Mouse (Mus musculus) brain, embryonic 14.5 days (tissue): ENCODE measurements around the gene Apoa1. TPM values are rescaled to one million over a fixed set of nuclear protein-coding genes. Genes with fewer than 3 reads are reported as not detected.
A peak's percentile ranks its signal among the peaks of the same experiment; 100 is the strongest.

Source experiments
- DNase-seq: peaks from one replicate; pipeline ENCODE4 v3.0.0-alpha.2; 2011; ENCODE audit warnings: low read depth
- CTCF ChIP-seq: fragments of 200-500 bp; IDR thresholded peaks from 2 replicates; pipeline ENCODE4 v1.5.1; 2012; ENCODE audit warnings: inconsistent platforms, mild to moderate bottlenecking, moderate library complexity, borderline replicate concordance; ENCODE audit not compliant: insufficient read depth, insufficient read length; ENCODE audit errors: extremely low read depth
- POLR2A ChIP-seq: fragments of 200-500 bp; IDR thresholded peaks from 2 replicates; pipeline ENCODE4 v1.6.1; 2012; ENCODE audit warnings: mild to moderate bottlenecking, inconsistent platforms, borderline replicate concordance; ENCODE audit not compliant: poor library complexity, insufficient read depth, insufficient read length, severe bottlenecking; ENCODE audit errors: extremely low read depth
- polyA plus RNA-seq: library from polyadenylated mRNA; depleted of rRNA; stranded (reverse); fragments of >200 nt; gene quantifications from 2 replicates; pipeline ENCODE4 v1.2.3, GENCODE M21; 2012; rRNA removed

The Apoa1 gene
- polyA plus RNA-seq, 1 experiment, result 3.0 TPM

- TF ChIP-seq CTCF (no peak), POLR2A (no peak)
- DNase-seq, result no peak
These were observed 32.8 kb downstream of the Apoa1 start for GRCm38 (mm10) chr9:46261131-46261530.

DNA sequence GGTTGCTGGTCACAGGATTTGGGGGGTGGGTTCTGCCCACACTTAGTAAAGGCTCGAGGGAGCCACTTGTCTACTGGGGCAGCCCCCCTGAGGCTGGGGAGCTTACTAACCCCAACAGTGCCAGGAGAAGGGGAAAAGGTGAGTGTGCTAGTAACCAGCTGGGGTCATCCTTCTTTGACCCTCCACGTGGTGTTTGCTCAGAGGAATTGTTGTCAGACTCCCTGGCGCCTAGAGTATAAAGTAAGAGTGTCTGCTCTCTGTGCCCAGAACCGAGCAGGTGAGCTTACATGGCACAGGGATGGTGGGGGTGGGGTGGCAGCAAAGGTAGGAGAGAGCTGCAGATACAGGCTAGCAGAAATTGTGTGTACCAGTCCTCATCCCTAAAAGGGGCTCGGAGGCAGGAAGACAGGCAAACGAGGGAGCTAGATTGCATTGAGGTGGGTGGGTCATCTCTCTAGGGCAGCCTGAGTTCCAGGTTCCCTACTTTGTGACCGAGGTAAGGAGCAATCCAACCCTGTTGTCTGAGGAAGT lies 40.0 kb downstream of the Apoa1 start, which contains the start of gene Apoa5:
Apoa5 (plus strand) TSS at position 291 of the 531 bp plus-strand sequence.
- DNase-seq, result no peak
- TF ChIP-seq CTCF (no peak), POLR2A (no peak)

- DNase-seq, result no peak
- TF ChIP-seq POLR2A, result no peak
- TF ChIP-seq CTCF, result no peak
These were observed 40.7 kb downstream of the Apoa1 start for GRCm38 (mm10) chr9:46269125-46269524.

DNA sequence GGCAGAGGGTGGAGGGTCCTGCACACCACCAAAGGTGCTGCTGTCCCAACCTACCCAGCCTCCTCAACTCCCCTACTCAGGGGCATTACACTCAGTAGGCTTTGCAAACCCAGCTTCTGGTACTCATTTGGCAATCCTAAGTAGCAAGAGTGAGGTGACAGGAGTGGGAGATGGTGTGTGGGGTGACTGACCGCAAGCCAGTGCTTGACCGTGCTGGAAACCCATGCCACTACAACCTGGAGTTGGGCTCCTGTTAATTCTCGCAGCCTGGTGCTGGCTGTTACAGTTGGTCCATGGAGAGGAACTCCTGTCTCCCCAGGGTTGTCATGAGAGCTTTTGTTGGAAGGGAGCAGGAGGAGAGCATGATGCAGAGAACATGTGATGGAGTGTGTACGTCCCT lies 42.4 kb downstream of the Apoa1 start:
- DNase-seq, result no peak
- TF ChIP-seq CTCF (no peak), POLR2A (no peak)

DNA sequence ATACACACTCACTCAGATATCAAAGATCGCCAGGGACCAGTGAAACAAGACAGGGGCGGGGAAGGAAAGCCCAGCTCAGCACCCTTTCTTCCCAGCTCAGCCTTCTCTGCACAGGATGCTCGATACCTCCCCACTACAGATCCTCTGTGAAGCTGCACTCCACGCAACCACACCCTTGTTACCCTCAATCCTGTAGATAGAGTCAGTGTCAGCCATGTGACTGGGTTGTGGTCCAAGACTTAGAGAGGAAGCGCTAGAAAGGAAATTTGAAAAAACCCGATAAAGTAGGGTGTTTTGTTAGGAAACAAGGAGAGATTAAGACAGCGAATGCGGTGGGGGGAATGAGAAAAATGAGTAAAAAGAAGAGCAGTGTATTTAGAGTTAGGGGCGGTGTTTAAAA lies 43.7 kb downstream of the Apoa1 start:
- no peak for DNase-seq

GRCm38 (mm10) chr9:46272677-46273454 lies 44.5 kb downstream of the Apoa1 start, which contains the start of gene Zpr1:
Gene Zpr1 (plus strand): TSS chr9:46273064.
- DNase-seq, result peak; percentile 98
- TF ChIP-seq POLR2A (peak; percentile 70), CTCF (peak; percentile 41; the same call in 1 of the 2 replicates)

More for the DNA sequence above, 43.7 kb downstream of the Apoa1 start:
- TF ChIP-seq POLR2A, result no peak
- no peak for TF ChIP-seq CTCF

- no peak for DNase-seq
- TF ChIP-seq POLR2A, result no peak
- no peak for TF ChIP-seq CTCF
These were observed 46.1 kb downstream of the Apoa1 start for GRCm38 (mm10) chr9:46274494-46274893.

Other genes with a start within 250 kb of the Apoa1 start
- 126 and 166 TPM in 2 replicates for gene Pafah1b2, start 215.9 kb upstream of the Apoa1 start, polyA plus RNA-seq
- 12.1 and 24.5 TPM in 2 replicates for gene Sik3, start 215.8 kb upstream of the Apoa1 start, polyA plus RNA-seq
- gene Apoc3, start 7.1 kb downstream of the Apoa1 start, polyA plus RNA-seq, result 0.23 TPM in 1 of 2 replicates, not detected in the other
- gene Apoa4, start 12.1 kb downstream of the Apoa1 start, polyA plus RNA-seq, result 0.19 and 0.26 TPM in 2 replicates
- not detected in 2 replicates for gene Apoa5, start 40.1 kb downstream of the Apoa1 start, polyA plus RNA-seq
- gene Zpr1, start 44.5 kb downstream of the Apoa1 start, polyA plus RNA-seq, result 37.3 and 39.1 TPM in 2 replicates
- 15.8 and 17.8 TPM in 2 replicates for gene Bud13, start 54.4 kb downstream of the Apoa1 start, polyA plus RNA-seq
- gene 4931429L15Rik, start 91.4 kb downstream of the Apoa1 start, polyA plus RNA-seq, result not detected in 2 replicates